Mouse (Mus musculus) fibroblast of lung, adult 2 months (primary cell): ENCODE results near the gene Hoxa2.

Source experiments
- DNase-seq: peaks from one replicate; pipeline ENCODE4 v3.0.0-alpha.2; 2011; ENCODE audit warnings: low read depth

The Hoxa2 gene

GRCm38 (mm10) chr6:52179690-52180089 is 15.1 kb upstream of the Hoxa2 start:
- DNase-seq = no peak

- no peak for DNase-seq
Observed at GRCm38 (mm10) chr6:52178918-52179665, 14.5 kb upstream of the Hoxa2 start.

GRCm38 (mm10) chr6:52177806-52178205 is 13.2 kb upstream of the Hoxa2 start:
- DNase-seq = no peak

GRCm38 (mm10) chr6:52177061-52177735 is 12.6 kb upstream of the Hoxa2 start, which contains the start of gene 5730596B20Rik:
5730596B20Rik (plus strand) TSS chr6:52177498.
- DNase-seq = peak; percentile 31

- DNase-seq = no peak
Observed at GRCm38 (mm10) chr6:52176391-52176790, 11.8 kb upstream of the Hoxa2 start.

- DNase-seq = no peak
Observed at GRCm38 (mm10) chr6:52175864-52176263, 11.2 kb upstream of the Hoxa2 start.

- DNase-seq = no peak
Observed at GRCm38 (mm10) chr6:52174968-52175751, 10.5 kb upstream of the Hoxa2 start.

GRCm38 (mm10) chr6:52173648-52174047 is 9.0 kb upstream of the Hoxa2 start:
- DNase-seq = no peak

GRCm38 (mm10) chr6:52172501-52172900 is 7.9 kb upstream of the Hoxa2 start:
- peak; percentile 85 for DNase-seq

GRCm38 (mm10) chr6:52171938-52172337 is 7.3 kb upstream of the Hoxa2 start:
- no peak for DNase-seq

GRCm38 (mm10) chr6:52171331-52171730 is 6.7 kb upstream of the Hoxa2 start:
- DNase-seq = peak; percentile 48

- peak; percentile 24 for DNase-seq
Observed at GRCm38 (mm10) chr6:52170898-52171223, 6.2 kb upstream of the Hoxa2 start.

- peak; percentile 36 for DNase-seq
Observed at GRCm38 (mm10) chr6:52170166-52170897, 5.7 kb upstream of the Hoxa2 start.

GRCm38 (mm10) chr6:52169499-52170165 is 5.0 kb upstream of the Hoxa2 start:
- DNase-seq = peak; percentile 26

- DNase-seq = no peak
Observed at GRCm38 (mm10) chr6:52168191-52169055, 3.8 kb upstream of the Hoxa2 start.

- no peak for DNase-seq
Observed at GRCm38 (mm10) chr6:52167736-52168161, 3.1 kb upstream of the Hoxa2 start.

- DNase-seq = no peak
Observed at GRCm38 (mm10) chr6:52167176-52167575, 2.5 kb upstream of the Hoxa2 start.

GRCm38 (mm10) chr6:52166431-52167077 is 1.9 kb upstream of the Hoxa2 start:
- DNase-seq = peak; percentile 26

- DNase-seq = peak; percentile 44
Observed at GRCm38 (mm10) chr6:52165441-52166370, 1.1 kb upstream of the Hoxa2 start.
